21 mouse cellular contexts compared by ENCODE assay signal in genomic region chr5:13084777-13085439, GRCm38 (mm10). TPM values are rescaled to one million over a fixed set of nuclear protein-coding genes. Genes with fewer than 3 reads are reported as not detected.
DNase-seq lines count a peak whose midpoint lies in the region; ATAC-seq and TF ChIP-seq lines count a peak whose summit lies in the region.
"Had no signal": no experiment of that assay in that cellular context is flagged by ENCODE, and none has a peak within 500 bp of the region (broad histone marks: within the 10 kb centered on the region; RNA-seq: fewer than 3 reads in every experiment).

No protein-coding gene starts in this region.

- no peaks in the 10 kb centered on the region for H3K9me3 ChIP-seq in embryonic facial prominence, embryonic 11.5 days (replicated peaks; ENCODE audit: control insufficient read depth, low read length)
- H3K9me3 ChIP-seq in embryonic facial prominence, embryonic 10.5 days = no peaks in the 10 kb centered on the region
- no peaks in the 10 kb centered on the region for H3K9me3 ChIP-seq in lung, embryonic 14.5 days (ENCODE audit: low read depth, low read length)
- no peaks in the 10 kb centered on the region for H3K9me3 ChIP-seq in limb, embryonic 12.5 days
- H3K9me3 ChIP-seq: forebrain, embryonic 13.5 days; heart, embryonic 12.5 days; hindbrain, embryonic 10.5 days; intestine, embryonic 15.5 days had no signal

- no peak overlapping the region for H3K4me2 ChIP-seq in embryonic facial prominence, embryonic 11.5 days (ENCODE audit: low read depth, low read length)
- H3K4me2 ChIP-seq in lung, embryonic 14.5 days = no peak overlapping the region
- H3K4me2 ChIP-seq in limb, embryonic 12.5 days = no peak overlapping the region
- H3K4me2 ChIP-seq: forebrain, embryonic 13.5 days; heart, embryonic 12.5 days; hindbrain, embryonic 14.5 days; intestine, embryonic 15.5 days had no signal

- DNase-seq in embryonic facial prominence, embryonic 11.5 days (ENCODE audit: low spot score) = peak; percentile 71
- DNase-seq in embryonic facial prominence, embryonic 10.5 days (ENCODE audit: low spot score) = no peak
- DNase-seq in lung, embryonic 14.5 days = peak; percentile 62
- no peak for DNase-seq in lung, postnatal 14 days
- peak; percentile 80 for DNase-seq in NIH3T3 (ENCODE audit: low read depth)
- DNase-seq in layer of hippocampus, postnatal 10 days (ENCODE audit: low spot score in 2 of 2) = no peak
- no peak for DNase-seq in gastrocnemius, postnatal 10 days
- DNase-seq: adrenal gland, adult 8-10 months; adrenal gland, postnatal 36 days; cerebellum, adult 8-10 months; cerebellum, postnatal 14 days; gastrocnemius, postnatal 25 days had no signal

- no peak overlapping the region for H3K27ac ChIP-seq in embryonic facial prominence, embryonic 11.5 days (replicated peaks; ENCODE audit: low read depth, low read length)
- H3K27ac ChIP-seq in embryonic facial prominence, embryonic 10.5 days (replicated peaks) = no peak overlapping the region
- H3K27ac ChIP-seq in lung, embryonic 14.5 days (ENCODE audit: low read depth) = no peak overlapping the region
- no peak overlapping the region for H3K27ac ChIP-seq in limb, embryonic 12.5 days
- H3K27ac ChIP-seq: forebrain, embryonic 13.5 days; hindbrain, embryonic 10.5 days; hindbrain, embryonic 14.5 days; intestine, embryonic 15.5 days had no signal

- H3K27me3 ChIP-seq in embryonic facial prominence, embryonic 11.5 days (ENCODE audit: control insufficient read depth, insufficient read depth, low read length) = no peaks in the 10 kb centered on the region
- H3K27me3 ChIP-seq in embryonic facial prominence, embryonic 10.5 days (replicated peaks; ENCODE audit: low read depth, poor library complexity, severe bottlenecking) = no peaks in the 10 kb centered on the region
- H3K27me3 ChIP-seq in lung, embryonic 14.5 days (ENCODE audit: insufficient read depth, low read length) = no peaks in the 10 kb centered on the region
- H3K27me3 ChIP-seq in limb, embryonic 12.5 days = no peaks in the 10 kb centered on the region
- H3K27me3 ChIP-seq: CH12.LX; forebrain, embryonic 13.5 days; heart, embryonic 12.5 days; intestine, embryonic 15.5 days had no signal

- H3K9ac ChIP-seq in embryonic facial prominence, embryonic 11.5 days (replicated peaks; ENCODE audit: low read length) = no peak overlapping the region
- no peak overlapping the region for H3K9ac ChIP-seq in lung, embryonic 14.5 days
- H3K9ac ChIP-seq in limb, embryonic 12.5 days (replicated peaks) = no peak overlapping the region
- H3K9ac ChIP-seq: forebrain, embryonic 13.5 days; heart, embryonic 12.5 days; hindbrain, embryonic 14.5 days; intestine, embryonic 15.5 days had no signal

- no peaks in the 10 kb centered on the region for H3K36me3 ChIP-seq in embryonic facial prominence, embryonic 11.5 days (replicated peaks; ENCODE audit: control insufficient read depth, insufficient read depth, low read depth, low read length)
- no peaks in the 10 kb centered on the region for H3K36me3 ChIP-seq in embryonic facial prominence, embryonic 10.5 days (replicated peaks)
- H3K36me3 ChIP-seq in lung, embryonic 14.5 days (ENCODE audit: insufficient read depth) = no peaks in the 10 kb centered on the region
- H3K36me3 ChIP-seq in limb, embryonic 12.5 days = no peaks in the 10 kb centered on the region
- H3K36me3 ChIP-seq: heart, embryonic 12.5 days; hindbrain, embryonic 10.5 days; intestine, embryonic 15.5 days had no signal

- no peak for TF ChIP-seq CTCF in lung, embryonic 14.5 days (IDR thresholded peaks at IDR 0.05; ENCODE audit: low read depth)

- ATAC-seq in embryonic facial prominence, embryonic 11.5 days (replicated peaks; ENCODE audit: insufficient number of reproducible peaks, low FRiP score, low TSS enrichment, low read depth) = no peak
- ATAC-seq in lung, embryonic 14.5 days (ENCODE audit: insufficient read depth) = peak; percentile 58; the same call in 1 of the 2 replicates
- peak; percentile 68; the same call in 1 of the 2 replicates for ATAC-seq in limb, embryonic 12.5 days (ENCODE audit: insufficient number of reproducible peaks, insufficient read depth, low FRiP score, low TSS enrichment, low read depth)
- ATAC-seq: forebrain, embryonic 13.5 days; intestine, embryonic 15.5 days had no signal

- no peak overlapping the region for H3K4me3 ChIP-seq in embryonic facial prominence, embryonic 11.5 days (ENCODE audit: low read depth, low read length)
- H3K4me3 ChIP-seq in embryonic facial prominence, embryonic 10.5 days = no peak overlapping the region
- H3K4me3 ChIP-seq in lung, embryonic 14.5 days (ENCODE audit: low read depth, low read length) = no peak overlapping the region
- H3K4me3 ChIP-seq in limb, embryonic 12.5 days (replicated peaks) = no peak overlapping the region
- H3K4me3 ChIP-seq: forebrain, embryonic 13.5 days; heart, embryonic 12.5 days; hindbrain, embryonic 10.5 days; intestine, embryonic 15.5 days had no signal

- 41% methylated on average over 6 of the region's 6 CpGs for WGBS in embryonic facial prominence, embryonic 11.5 days
- WGBS in embryonic facial prominence, embryonic 10.5 days = 57% methylated on average over 6 of the region's 6 CpGs
- WGBS in lung, embryonic 14.5 days = 46% methylated on average over 6 of the region's 6 CpGs
- WGBS in limb, embryonic 12.5 days = 43% methylated on average over 6 of the region's 6 CpGs

- H3K4me1 ChIP-seq in embryonic facial prominence, embryonic 11.5 days (ENCODE audit: control insufficient read depth, insufficient read depth, low read length) = no peaks in the 10 kb centered on the region
- no peaks in the 10 kb centered on the region for H3K4me1 ChIP-seq in embryonic facial prominence, embryonic 10.5 days
- no peaks in the 10 kb centered on the region for H3K4me1 ChIP-seq in lung, embryonic 14.5 days (ENCODE audit: insufficient read depth)
- 0 out of 2 replicates have a peak, but pooled peaks cover 3% of the 10 kb centered on the region for H3K4me1 ChIP-seq in limb, embryonic 12.5 days (replicated peaks)
- H3K4me1 ChIP-seq: forebrain, embryonic 13.5 days; heart, embryonic 12.5 days; hindbrain, embryonic 10.5 days; intestine, embryonic 15.5 days had no signal

RNA-seq across cellular contexts. Expression of gene Sema3a, which starts 40.3 kb away (rescaled TPM):
- 56.3 and 56.5 TPM in 2 replicates for polyA plus RNA-seq in embryonic facial prominence, embryonic 11.5 days (2014; fragmentation: Nextera tagmentation; extraction: Ambion mirVana)
- polyA plus RNA-seq in embryonic facial prominence, embryonic 10.5 days (2016; fragmentation: Nextera tagmentation; extraction: Ambion mirVana) = 43.0 and 49.6 TPM in 2 replicates
- polyA plus RNA-seq in lung, embryonic 14.5 days (2014; fragmentation: Nextera tagmentation; extraction: Ambion mirVana) = 41.3 and 47.6 TPM in 2 replicates
- 56.5 and 60.9 TPM in 2 replicates for polyA plus RNA-seq in limb, embryonic 12.5 days (2016; fragmentation: Nextera tagmentation; extraction: Ambion mirVana)
- 1 to 10 TPM; 4.6 to 4.8 TPM for total RNA-seq in layer of hippocampus, postnatal 10 days (2021)
- total RNA-seq in gastrocnemius, postnatal 10 days (2021) = 10 to 100 TPM in 1 of 2 experiments, 1 to 10 TPM in 1; 8.0 to 13.8 TPM
- total RNA-seq: CH12.LX; common myeloid progenitor, adult 5-6 weeks; granulocyte monocyte progenitor cell, adult 5-6 weeks had no signal

Comparison
In these comparisons a context has a peak if more than half of its experiments do, and no peak if none do; other contexts are left out.
1. DNase-seq: peak in embryonic facial prominence, embryonic 11.5 days (single experiment), lung, embryonic 14.5 days (single experiment) and NIH3T3 (single experiment); none in embryonic facial prominence, embryonic 10.5 days (single experiment), lung, postnatal 14 days (single experiment), layer of hippocampus, postnatal 10 days (0 of 2) and gastrocnemius, postnatal 10 days (single experiment).